Mouse (Mus musculus) small intestine, adult 2 months (tissue): ENCODE measurements at regions not wholly inside any gene's neighbourhood (a gene's known extent, or its start where the extent isn't known, plus 50 kb on each side); places are given as distances from the start of the nearest gene placed in this dataset.
A peak's percentile ranks its signal among the peaks of the same experiment; 100 is the strongest.

Experiments
- H3K27ac ChIP-seq: fragments of 200-500 bp; 2 replicates; pipeline ENCODE4 v1.5.1; 2012; ENCODE audit warnings: low read depth, low read length, control low read depth, inconsistent platforms; ENCODE audit not compliant: insufficient read depth
- H3K27me3 ChIP-seq: fragments of 200-500 bp; 2 replicates; pipeline ENCODE4 v1.6.1; 2012; ENCODE audit warnings: mild to moderate bottlenecking, moderate library complexity, low read length, inconsistent platforms; ENCODE audit not compliant: control insufficient read depth, insufficient read depth
- H3K36me3 ChIP-seq: fragments of 200-500 bp; 2 replicates; pipeline ENCODE4 v1.6.1; 2012; ENCODE audit warnings: mild to moderate bottlenecking, low read length, control low read depth, inconsistent platforms; ENCODE audit not compliant: control insufficient read depth, insufficient read depth
- H3K4me1 ChIP-seq: fragments of 200-500 bp; 2 replicates; pipeline ENCODE4 v1.6.1; 2012; ENCODE audit warnings: low read length, inconsistent platforms, mixed read lengths; ENCODE audit not compliant: control insufficient read depth, insufficient read depth, insufficient read length
- H3K4me3 ChIP-seq: fragments of 200-500 bp; 2 replicates; pipeline ENCODE4 v1.5.1; 2012; ENCODE audit warnings: low read depth, mild to moderate bottlenecking, control low read depth, inconsistent platforms, low read length, moderate library complexity
- CTCF ChIP-seq: fragments of 200-500 bp; IDR thresholded peaks from 2 replicates; pipeline ENCODE4 v1.5.1; 2012; ENCODE audit warnings: low read depth, mild to moderate bottlenecking, control low read depth, inconsistent platforms, low read length, moderate library complexity, mixed read lengths; ENCODE audit not compliant: insufficient replicate concordance, insufficient read length; ENCODE audit errors: extremely low read depth
- POLR2A ChIP-seq: fragments of 200-500 bp; IDR thresholded peaks from 2 replicates; pipeline ENCODE4 v1.6.1; 2012; ENCODE audit warnings: low read depth, mild to moderate bottlenecking, control low read depth, inconsistent platforms, low read length, moderate library complexity
- WGBS: fragments of 180-500 bp; shearing (Covaris S2); methylation state at CpG from one replicate; pipeline ENCODE4 v1.1.7; 2018; 5-methylcytosine and 5-hydroxymethylcytosine counted together

GRCm38 (mm10) chr15:42915195-42915594 is 2781.0 kb downstream of the 9330182O14Rik start:
- Histone ChIP-seq H3K27me3 (no peaks in the 10 kb centered on the region), H3K4me1 (no peaks in the 10 kb centered on the region), H3K36me3 (no peaks in the 10 kb centered on the region), H3K27ac (no peak overlapping the region), H3K4me3 (no peak overlapping the region)
- WGBS = 79% methylated on average over 11 of the region's 11 CpGs
- TF ChIP-seq CTCF (no peak), POLR2A (no peak)

- Histone ChIP-seq H3K36me3 (no peaks in the 10 kb centered on the region), H3K4me1 (no peaks in the 10 kb centered on the region), H3K27ac (no peak overlapping the region), H3K27me3 (no peaks in the 10 kb centered on the region), H3K4me3 (no peak overlapping the region)
- 54% methylated on average over 3 of the region's 3 CpGs for WGBS
- TF ChIP-seq POLR2A (no peak), CTCF (no peak)
Observed at GRCm38 (mm10) chr15:42921618-42922017, 2787.5 kb downstream of the 9330182O14Rik start.

- H3K4me3 ChIP-seq = no peak overlapping the region
- 59% methylated on average over 4 of the region's 4 CpGs for WGBS
- H3K4me1 ChIP-seq = no peaks in the 10 kb centered on the region
- TF ChIP-seq POLR2A = no peak
- TF ChIP-seq CTCF = no peak
- no peaks in the 10 kb centered on the region for H3K36me3 ChIP-seq
- no peak overlapping the region for H3K27ac ChIP-seq
- no peaks in the 10 kb centered on the region for H3K27me3 ChIP-seq
Observed at GRCm38 (mm10) chr15:42928331-42928730, 2794.2 kb downstream of the 9330182O14Rik start.

DNA sequence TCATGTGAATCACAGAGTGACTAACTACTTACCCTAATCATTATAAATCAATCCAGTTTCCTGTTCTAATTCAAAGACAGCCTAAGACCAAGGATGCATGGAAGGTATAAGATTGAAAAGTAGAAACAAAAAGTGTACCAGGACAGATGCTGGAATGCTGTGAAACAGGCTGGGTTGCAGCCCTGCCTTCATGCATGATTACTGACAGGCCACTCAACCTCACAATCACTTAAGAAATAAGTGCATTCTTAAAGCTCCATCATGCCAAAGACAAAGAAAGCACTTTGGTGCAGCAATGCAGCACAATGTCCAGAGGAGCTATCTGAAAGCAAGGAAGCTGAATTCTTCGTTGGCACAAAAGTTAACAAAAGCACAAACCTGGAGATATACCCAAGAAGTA is 2810.4 kb downstream of the 9330182O14Rik start:
- Histone ChIP-seq H3K36me3 (no peaks in the 10 kb centered on the region), H3K27me3 (no peaks in the 10 kb centered on the region), H3K27ac (no peak overlapping the region), H3K4me3 (no peak overlapping the region), H3K4me1 (no peaks in the 10 kb centered on the region)
- 47% methylated on average over 1 of the region's 1 CpGs for WGBS
- TF ChIP-seq POLR2A (no peak), CTCF (no peak)

- WGBS = 73% methylated on average over 4 of the region's 4 CpGs
- H3K4me1 ChIP-seq = no peaks in the 10 kb centered on the region
- no peak overlapping the region for H3K4me3 ChIP-seq
- no peak for TF ChIP-seq CTCF
- TF ChIP-seq POLR2A = no peak
- H3K27me3 ChIP-seq = no peaks in the 10 kb centered on the region
- H3K27ac ChIP-seq = no peak overlapping the region
- no peaks in the 10 kb centered on the region for H3K36me3 ChIP-seq
Observed at GRCm38 (mm10) chr15:42955167-42955566, 2821.0 kb downstream of the 9330182O14Rik start.

DNA sequence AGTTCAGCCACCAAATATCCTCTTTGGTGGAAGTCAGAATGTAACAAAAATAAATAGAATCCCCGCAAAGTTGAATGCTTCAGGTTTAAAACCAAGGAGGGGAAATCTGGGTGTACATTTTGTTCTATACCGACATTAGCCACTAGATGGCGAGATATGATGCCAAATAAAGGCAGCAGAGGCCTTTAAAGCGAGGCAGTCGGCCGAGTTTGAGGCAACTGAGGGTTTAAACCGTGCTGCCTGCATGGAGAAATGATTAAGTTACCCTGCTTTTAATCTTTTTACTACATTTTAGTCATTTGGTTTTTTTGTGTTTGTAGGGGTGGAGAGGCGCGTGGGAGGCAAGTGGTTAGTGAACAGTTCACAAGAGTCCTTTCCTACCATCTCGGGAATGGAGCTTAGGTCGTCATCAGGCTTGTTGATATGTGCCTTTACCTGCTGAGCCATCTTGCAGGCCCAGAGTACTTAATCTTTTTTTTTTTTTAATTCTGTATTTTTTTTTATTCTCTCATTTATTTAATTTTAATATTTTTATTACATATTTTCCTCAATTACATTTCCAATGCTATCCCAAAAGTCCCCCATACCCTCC is 2828.7 kb downstream of the 9330182O14Rik start:
- WGBS = 24% methylated on average over 11 of the region's 11 CpGs
- Histone ChIP-seq H3K36me3 (no peaks in the 10 kb centered on the region), H3K27ac (no peak overlapping the region), H3K4me3 (no peak overlapping the region), H3K4me1 (no peaks in the 10 kb centered on the region), H3K27me3 (no peaks in the 10 kb centered on the region)
- TF ChIP-seq POLR2A (no peak), CTCF (peak; percentile 52; the same call in 1 of the 2 replicates)

DNA sequence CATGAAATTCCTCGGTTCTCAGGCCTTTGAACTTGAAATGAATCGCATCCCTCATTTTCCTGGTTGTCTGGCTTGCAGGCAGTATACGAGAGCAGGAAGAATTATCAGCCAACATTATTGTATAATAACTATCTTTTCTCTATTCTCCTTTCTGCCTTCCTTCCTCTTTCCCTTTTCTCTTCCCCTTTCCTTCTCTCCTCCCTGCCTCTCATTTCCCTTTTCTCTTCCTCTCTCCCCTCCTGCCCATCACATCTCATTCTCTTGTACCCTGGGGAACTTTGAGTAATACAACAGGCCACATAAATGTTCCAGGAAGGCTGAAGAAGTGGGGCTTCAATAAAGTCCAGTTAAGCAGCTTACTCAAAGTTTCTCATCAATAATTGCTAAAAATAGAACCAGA is 2831.1 kb downstream of the 9330182O14Rik start:
- H3K27me3 ChIP-seq = no peaks in the 10 kb centered on the region
- H3K4me1 ChIP-seq = no peaks in the 10 kb centered on the region
- H3K36me3 ChIP-seq = no peaks in the 10 kb centered on the region
- no peak overlapping the region for H3K4me3 ChIP-seq
- H3K27ac ChIP-seq = no peak overlapping the region
- WGBS = 53% methylated on average over 3 of the region's 3 CpGs
- TF ChIP-seq POLR2A = no peak
- TF ChIP-seq CTCF = no peak
